Mouse (Mus musculus) small intestine, adult 2 months (tissue): ENCODE data around the gene Tnni3k.

Experiments
- CTCF ChIP-seq: fragments of 200-500 bp; IDR thresholded peaks from 2 replicates; pipeline ENCODE4 v1.5.1; 2012; ENCODE audit warnings: low read depth, mild to moderate bottlenecking, control low read depth, inconsistent platforms, low read length, moderate library complexity, mixed read lengths; ENCODE audit not compliant: insufficient replicate concordance, insufficient read length; ENCODE audit errors: extremely low read depth
- POLR2A ChIP-seq: fragments of 200-500 bp; IDR thresholded peaks from 2 replicates; pipeline ENCODE4 v1.6.1; 2012; ENCODE audit warnings: low read depth, mild to moderate bottlenecking, control low read depth, inconsistent platforms, low read length, moderate library complexity

DNA sequence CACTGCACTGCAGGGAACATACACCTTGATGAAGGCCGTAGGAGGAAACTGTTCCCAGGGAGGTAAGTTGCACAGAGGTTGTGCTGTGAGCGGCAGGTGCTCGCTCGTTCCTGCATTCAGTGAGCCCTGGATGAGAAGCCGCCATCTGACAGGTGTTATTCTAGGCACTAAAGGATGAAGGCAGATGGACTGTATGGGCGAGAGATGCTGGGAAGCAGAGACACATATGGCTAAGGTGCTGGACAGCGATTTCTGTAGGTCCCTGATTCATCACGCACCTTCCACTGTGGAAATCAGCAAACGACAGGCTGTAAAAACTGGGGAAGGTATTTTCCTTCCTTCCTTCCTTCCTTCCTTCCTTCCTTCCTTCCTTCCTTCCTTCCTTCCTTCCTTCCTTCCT is 243.4 kb downstream of the Tnni3k start:
- TF ChIP-seq CTCF (no peak), POLR2A (no peak)
